Mouse (Mus musculus) thymus, postnatal 14 days (tissue): ENCODE measurements at regions not wholly inside any gene's neighbourhood (a gene's known extent, or its start where the extent isn't known, plus 50 kb on each side); places are given as distances from the start of the nearest gene placed in this dataset.

Experiments
- DNase-seq: peaks from one replicate; pipeline ENCODE4 v3.0.0; 2021

DNA sequence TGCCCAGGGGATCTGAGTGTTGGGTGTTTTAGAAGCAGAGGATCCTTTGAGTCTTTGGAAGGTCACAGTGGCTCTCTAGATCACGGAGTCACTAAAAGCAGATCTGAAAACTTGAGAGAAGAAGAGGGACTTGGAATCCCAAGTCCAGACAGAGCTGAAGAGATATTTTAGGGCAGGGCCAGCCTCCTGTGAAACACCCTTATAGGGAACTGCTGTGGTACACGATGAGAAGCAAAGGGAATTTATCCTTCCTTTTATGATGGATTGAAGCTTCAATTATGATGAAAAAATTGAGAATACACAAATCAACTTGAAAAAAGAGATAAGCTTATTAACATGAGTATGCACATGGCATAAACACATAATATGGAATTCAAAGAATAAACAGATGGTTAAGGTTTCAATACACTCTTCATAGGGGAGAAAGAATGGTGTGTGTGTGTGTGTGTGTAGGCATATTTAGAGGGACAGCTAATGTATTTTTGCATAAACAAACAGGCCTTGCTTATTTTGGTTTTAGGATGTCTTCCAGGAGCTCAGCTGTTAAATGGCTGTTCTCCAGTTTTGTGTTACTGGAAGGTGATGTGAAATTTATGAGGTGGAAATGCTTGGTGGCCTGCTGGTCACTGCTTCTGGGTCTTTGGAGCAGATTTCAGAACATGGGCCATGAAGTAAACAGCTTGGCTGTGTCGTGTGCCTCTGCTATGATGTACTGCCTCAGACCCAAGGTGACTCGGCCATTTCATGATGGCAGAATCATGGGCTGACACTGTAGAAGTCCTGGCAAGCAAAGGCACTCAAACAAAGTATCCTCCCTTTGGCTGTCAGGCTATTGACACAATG is 190.1 kb downstream of the Phlda1 start:
- DNase-seq = no peak

DNA sequence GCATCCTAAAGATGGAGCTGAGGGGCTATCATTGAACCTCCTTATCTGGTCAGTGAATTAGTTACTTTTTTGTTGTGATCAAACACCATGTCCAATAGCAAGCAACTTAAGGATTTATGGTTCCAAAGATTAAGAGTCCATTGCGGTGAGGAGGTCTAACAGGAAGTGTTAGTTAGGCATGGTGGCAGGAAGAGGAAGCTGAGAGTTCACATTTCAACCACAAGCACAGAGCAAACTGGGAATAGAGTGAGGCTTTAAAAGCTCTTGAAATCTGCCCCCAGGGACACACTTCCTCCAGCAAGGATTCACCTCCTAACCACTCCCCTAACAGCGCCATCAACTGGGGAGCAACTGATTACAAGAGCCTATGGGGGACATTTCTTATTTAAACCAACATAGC is 190.9 kb downstream of the Phlda1 start:
- no peak for DNase-seq

DNA sequence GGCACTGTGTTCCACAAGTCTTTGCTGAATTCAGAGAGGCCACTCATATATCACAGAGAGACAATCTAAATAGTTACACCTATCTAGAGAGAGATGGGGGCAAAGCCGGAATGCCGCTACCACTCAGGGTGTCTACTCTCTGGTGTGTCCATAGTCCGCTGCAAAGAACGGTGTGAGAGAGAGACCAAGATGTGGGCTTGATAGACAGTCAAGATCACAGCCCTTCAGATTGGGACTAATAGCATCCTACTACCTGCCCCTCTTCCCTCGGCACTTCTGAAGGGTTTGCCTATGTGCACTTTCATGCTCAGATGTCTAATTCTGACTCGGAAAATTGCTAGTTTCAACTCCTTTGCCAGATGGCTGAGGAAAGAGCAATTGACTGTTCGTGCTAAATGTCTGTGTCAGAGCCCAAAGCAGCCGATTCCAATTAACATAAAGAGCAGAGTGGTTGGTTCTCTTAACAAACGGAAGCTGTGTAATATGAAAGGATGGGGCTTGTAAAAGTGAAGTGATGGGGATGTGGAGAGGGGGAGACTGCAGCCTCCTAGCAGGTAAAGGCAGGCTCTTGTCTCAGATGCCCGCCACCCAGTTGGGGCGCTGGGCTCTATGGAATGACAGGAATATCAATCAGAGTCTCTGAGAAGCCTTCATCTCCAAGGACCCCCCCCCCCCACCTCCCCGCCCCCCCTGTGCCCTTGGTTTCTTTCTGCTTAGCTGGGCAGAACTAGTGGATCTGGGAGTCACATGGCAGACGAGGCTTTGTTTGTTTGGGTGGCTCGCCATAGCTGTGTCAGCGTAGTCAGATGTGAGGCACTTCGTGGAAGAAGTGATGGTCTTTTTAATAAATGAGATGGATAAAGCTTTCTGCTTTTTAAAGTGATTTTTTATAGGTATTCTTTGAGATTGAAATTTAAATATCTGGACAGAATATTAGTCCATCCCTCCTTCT is 193.7 kb downstream of the Phlda1 start:
- no peak for DNase-seq

DNA sequence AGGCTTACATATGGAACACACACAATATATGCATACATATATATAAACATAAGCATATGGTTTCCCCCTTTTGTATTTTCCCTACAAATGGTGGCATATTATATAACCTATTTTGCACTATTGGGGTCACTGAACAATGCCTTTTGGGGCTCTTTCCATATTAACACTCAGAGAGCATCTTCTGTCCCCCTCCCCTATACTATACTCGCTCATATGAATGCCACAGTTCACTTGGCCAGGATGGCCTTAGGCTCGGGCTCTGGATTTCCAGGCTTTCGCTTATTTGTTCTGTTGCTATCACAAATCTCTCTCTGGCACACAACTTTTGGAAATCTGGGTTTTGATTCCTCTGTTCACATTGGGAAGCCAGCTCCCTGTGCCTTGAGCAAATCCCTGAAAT is 194.5 kb downstream of the Phlda1 start:
- no peak for DNase-seq

DNA sequence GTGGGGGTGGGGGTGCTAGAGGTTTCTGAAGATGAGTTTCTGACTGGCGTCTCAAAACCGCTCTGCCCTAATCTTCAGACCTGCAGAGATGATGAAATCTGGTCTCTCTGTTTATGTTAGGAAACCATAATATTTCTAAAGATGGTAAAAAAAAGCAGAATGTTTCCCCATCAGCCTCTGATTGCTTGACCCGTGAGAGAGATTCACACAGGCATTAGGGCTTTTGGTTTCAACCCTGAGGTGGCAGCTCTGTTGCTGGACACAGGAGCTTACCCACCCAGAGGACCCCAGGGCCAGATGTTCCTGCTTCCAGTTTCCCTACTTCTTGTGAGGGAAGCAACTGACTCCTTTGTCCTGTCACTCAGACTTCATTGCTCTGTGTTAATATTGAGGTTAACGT is 195.1 kb downstream of the Phlda1 start:
- DNase-seq = no peak

DNA sequence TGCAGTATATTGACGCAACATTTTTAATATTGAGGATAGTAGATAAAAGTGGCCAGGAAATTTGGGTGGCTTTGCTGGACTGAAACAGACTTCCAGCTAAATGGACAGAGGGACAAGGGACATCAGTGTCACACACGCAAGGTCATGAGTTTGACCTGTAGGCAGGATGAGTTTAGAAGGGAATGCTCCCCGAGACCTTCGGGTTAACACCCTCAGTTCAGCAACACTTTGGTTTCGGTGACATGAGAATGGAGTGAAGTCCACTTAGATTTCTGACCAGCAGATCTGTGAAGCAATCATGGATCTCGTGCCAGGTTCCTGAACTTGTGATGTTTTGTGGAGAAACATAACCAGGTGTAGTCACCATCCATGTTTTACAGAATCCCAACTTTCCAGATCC is 196.3 kb downstream of the Phlda1 start:
- DNase-seq = no peak

DNA sequence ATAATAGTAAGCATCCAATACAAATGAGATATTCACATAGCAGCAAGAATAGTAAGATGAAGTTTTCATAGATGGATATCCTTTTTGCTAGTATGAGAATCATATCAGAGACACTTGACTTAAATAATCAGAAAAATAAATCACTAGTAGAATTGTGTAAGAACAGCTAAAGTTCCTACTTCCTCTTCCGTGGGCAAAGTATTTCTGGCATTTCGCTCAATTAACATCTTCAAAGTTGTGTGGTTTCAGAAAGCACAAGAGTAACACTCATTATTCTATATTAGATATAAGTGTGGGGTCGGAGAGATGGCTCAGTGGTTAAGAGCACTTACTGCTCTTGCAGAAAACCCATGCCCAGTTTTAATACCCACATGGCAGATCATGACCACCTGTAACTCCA is 197.4 kb downstream of the Phlda1 start:
- DNase-seq = no peak

DNA sequence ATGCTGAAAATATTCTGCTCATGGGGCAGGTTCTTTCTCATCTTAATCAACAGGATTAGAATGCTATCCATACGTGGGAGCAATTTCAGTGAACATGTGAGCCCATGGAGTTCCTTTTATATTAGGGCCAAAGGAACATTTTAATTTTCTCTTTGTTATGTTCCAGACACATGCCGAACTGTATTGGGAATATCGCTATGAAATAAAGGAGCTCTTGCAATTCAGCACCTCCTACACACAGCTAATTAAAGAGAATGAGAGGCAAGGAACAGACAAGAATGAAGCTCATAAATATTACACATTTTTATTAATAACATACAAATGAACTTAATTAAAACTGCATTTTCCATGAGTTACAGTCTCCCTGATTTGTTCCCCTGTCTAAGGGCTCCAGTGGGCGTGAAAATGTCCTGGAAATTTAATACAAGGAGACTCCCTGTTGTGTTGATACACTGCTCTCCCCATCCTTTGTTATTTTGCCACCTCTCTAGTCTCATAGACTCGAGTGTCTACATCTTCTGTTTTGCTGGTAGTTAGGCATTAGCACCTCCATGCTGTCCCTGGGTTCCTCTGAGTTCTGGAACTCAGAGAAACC is 205.5 kb downstream of the Phlda1 start:
- DNase-seq = no peak

DNA sequence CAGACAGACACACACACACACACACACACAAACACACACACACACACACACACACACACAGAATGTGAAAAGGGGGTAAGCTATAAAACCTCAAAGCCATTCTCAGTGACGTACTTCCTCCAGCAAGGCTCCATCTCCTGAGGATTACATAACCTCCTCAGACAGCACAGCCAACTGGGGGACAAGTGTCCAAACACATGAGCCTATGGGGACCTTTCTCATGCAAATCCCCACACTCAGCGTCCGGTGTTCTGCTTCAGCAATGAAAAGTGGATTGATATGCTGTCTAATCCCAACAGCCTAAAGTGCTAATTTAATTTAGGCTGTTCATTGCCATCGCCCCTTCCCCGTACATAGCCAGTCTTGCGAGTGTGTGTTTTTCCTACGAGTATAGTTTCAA is 206.9 kb downstream of the Phlda1 start:
- no peak for DNase-seq

DNA sequence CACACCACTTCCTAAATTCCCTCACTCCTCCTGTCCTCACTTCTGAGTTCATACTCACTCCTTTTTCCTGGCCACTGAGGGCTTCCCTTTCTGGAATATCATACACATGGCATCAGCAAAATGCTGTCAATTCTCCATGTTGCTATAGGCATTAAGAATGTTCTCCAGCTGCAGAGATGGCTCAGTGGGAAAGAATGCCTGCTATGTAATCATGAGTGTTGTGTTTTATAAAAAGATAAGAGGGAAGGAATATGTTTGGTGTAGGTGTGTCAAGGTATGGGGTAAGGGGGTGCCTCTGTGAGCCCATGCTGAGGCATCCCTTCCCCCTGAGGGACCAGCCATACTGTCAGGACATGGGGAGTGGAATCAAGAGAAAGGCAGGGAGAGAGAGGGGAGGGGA is 207.6 kb downstream of the Phlda1 start:
- no peak for DNase-seq

DNA sequence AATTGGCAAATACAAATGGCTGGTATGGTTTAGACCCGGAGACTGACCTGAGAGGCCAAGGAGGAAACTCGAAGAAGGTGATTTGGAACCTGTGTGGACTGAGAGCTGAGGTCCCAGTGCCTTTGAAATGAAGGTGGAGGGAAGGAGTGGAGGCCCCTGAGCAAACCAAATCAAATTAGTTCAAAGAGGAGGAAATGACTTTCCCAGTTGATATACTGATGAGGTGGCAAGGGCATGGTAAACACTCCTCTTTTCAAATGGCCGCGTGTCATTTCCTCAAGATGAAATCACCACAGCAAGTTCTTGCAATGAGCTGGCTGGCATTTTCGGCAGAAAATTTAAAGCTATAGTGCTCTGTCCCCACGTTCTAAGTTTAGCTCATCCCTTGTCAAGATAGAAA is 209.1 kb downstream of the Phlda1 start:
- no peak for DNase-seq

DNA sequence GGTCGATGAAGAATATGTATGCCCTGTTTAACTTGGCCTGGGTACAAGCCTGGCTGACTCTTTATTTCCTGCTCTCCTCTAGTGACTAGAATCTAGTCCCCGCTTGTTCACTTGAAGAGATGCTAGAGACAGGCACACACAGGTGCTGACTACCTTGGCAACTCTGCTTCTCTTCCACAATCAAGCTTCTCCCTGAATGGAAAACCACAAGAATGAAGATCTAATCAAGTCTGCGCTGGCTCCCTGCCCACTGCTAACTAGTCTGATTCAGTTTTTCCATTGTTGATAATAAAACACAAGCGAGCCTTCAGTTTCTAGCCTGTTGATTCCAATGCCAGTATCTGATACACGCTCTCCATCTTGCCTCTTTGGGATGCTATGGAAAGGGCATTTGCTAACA is 213.5 kb downstream of the Phlda1 start:
- no peak for DNase-seq

DNA sequence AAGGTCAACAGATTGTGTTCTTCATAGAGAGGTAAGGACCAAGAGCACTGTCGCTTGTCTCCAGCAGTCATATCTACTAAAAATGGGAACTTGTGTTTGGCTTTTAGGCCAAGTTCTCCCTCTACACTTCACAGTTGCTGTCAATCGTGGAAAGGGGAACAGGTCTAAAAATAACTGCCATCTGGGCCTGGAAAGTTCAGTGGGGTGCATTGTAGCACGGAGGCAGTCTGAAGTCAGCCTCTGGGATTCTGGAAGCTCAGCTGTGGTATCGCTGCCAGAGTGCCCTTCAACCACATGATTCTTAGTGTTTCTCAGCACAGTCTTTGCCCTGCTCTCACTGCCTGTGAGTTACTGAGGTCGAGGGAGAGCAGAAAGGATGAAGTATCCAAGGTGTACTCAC is 215.0 kb downstream of the Phlda1 start:
- no peak for DNase-seq

DNA sequence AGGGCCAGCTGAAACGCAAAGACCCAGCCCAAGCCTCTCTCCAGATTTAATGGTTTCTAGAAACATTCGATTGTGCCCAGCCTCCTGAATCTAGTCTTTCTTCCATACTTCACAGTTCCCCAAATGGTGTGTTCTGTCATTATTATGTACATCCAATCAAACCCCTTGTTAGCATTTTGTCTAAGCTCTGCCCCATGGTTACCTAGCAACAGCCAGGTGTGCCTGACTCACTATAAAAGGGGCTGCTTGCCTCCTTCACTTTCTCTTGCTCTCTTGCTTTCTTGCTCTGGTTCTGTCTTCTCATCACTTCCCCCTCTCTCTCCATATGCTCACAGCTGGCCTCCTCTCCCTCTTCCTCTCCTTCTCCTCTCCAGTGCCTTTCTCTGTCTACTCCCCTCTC is 217.8 kb downstream of the Phlda1 start:
- no peak for DNase-seq

DNA sequence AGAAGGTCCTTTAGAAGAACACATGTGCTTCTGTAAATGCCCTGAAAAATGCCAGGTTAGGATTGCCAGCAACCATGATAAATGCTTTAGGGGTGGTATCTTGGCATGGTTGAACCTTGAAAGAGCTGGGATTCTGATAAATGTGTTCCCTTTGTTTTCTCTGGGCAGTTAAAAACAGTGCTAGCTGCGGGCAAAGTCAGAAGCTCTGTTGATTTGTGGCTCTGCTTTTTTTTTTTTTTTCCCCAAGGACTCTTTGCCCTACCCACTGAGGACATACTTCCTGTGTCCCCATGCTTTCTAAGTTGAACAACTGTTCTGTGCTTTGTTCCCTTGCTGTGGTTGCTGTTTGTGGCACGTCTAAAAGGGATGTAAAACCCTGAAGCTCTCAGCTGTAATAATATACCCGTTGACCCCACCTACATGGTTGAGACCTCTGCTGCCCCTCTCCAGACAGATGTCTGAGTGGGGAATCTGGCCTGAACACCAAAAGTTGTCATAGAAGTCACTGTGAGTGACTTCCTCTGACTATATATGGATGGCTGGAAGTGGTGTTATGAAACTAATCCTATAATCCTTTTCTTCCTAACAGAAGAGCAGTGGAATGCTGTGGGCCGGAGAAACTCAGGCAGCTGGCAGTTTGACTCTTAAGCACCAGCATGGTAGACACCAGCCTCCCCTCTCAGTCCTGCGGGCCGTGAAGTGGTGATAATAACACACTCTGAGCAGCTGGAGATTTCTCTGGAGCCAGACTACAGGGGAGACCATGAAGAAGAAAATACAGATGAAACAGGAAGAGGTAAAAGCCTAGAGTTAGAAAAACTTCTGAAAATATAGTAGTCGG is 218.7 kb downstream of the Phlda1 start:
- no peak for DNase-seq

DNA sequence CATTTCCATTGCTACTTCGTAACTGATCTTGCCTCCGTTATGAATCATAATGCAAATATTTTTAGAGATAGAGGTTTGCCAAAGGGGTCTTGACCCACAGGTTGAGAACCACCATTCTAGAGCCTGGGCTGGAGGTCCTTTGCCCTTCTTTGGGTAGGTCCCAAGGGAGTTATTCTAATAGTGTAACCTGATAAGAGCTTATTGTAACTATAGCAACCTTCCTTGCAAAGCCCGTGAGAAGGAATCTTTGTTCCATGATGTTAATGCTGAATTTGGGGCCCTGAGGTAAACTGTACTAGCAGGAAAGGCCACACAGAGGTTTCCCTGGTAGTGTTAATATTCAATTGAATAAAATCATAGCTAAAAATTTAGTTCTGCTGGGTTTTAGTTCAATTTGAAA is 229.9 kb downstream of the Phlda1 start:
- DNase-seq = no peak

DNA sequence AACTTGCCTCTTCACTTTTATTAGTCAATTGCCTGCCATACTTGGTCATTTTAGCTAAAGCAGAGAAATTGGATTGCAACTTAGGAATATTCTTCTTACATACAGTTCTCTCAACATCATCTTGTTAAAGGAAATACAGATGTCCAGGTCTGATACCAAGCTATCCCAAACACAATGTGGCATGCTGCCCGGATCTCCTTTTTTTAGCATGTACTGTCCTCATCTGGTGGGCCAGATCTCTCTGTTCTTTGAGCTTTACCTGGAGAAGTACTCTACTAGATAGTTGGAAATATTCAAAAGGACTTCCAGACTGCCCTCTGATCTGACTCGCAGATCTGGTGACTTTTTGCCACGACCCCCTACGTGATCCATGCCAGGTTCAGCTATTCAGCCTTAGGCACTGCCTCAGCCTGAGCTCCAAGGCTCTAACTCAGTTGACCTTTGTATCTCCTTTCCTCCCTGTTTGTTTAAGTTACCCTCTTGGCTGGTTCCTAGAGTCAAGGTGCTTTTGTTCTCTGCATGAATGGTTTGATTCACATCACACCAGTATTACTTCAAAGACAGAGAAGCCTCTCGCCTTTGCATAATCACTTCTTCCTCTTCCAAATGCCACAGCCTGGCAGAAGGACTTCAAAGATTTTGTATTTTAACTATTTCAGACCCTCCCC is 232.9 kb upstream of the Krr1 start:
- no peak for DNase-seq

DNA sequence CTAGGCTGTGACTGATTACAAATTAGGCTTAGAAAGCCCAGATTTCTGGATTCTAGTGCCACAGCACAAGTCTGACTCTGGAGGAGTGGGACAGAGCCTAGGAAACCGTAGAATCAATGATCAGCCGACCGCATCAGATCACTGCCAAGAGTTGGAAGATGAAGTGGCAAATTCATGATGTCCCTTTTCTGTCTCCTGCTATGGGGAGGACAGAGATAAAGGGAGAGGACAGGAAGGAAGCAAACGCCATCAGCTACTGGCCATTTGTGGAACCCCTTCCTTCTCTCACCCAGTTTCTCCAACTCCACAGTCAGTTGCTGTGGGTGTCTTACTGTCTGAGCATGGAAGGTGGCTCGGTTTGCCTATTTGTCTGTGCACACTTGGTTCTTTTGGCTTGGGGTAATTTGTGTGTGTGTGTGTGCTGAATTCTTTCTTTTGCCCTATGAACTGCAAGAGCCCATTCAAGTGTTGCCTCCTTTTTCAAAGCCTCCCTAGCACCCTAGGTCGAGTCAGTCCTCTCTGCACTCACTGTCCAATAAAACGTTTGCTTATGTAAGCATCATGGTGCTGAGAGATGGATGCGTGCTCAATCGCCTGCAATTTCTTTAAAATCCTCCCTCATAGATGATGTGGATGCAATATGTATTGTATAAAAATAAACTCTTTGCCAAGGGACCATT is 231.7 kb upstream of the Krr1 start:
- no peak for DNase-seq

DNA sequence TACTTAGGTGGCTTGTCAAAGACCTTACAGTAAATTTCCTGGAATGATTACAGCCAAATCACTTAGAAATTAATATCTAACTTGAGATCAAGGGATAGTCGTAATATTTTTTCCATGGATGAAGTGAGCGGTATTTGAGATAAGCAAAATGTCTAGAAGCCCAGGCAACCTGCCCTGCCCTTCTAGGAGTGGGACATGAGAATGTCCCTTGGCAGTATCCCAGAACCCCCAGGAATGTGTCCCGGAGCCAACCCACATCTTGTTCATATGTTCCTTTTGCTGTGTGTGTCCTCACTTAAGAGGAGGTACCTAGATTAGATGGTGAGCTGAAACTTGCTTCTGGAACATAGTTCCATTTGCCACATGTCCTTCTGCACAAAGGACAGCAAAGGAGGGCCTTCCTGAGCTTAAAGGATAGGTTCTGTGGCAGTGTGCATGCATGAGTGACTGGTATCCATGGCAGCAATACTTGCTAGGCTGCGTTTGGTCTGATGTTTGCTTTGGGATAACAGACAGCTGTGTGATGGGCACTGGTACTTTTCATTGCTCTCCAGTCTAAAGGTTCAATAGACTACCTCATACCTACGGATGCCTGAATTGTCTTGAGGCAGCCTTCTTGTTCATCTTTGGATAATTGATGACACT is 231.0 kb upstream of the Krr1 start:
- no peak for DNase-seq

DNA sequence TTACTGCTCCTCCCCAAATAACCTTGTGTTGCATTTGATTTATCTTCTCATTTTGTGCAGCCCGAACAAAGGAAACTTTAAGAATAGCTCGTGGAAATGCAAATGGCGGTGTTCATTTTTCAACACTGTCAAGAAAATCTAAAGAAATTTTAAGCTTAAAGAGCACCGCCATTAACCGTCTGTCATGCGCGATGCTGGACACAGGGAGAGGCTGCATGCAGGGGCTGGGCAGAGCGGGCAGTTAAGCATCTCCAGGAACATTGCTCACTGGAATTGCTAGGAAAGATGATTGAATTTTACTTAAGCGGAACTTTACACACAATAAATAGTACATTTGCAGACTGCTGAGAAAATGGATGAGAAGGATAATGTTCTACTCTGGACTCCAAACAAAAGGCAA is 229.2 kb upstream of the Krr1 start:
- DNase-seq = no peak

DNA sequence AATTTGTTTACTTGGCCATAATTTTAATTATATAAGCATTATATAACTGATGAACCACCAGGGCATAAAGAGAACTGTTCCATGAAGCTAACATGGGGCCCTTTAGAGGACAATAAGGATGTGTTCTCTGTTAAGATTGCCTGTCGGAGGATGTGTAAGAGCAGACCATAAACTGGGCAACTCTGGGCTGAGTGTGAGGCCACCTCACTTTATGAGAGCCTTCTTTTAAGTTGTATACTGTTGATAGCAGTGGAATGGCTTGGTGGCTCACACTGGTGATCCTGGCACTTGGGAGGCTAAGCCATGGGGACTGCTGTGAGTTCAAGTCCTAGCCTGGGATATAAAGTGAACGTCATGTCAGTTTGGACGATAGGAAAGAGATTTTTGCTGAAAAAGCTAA is 227.3 kb upstream of the Krr1 start:
- DNase-seq = no peak
